Mouse (Mus musculus) erythroblast, embryonic 14.5 days (primary cell): ENCODE measurements around the gene Fbxo46. TPM values are rescaled to one million over a fixed set of nuclear protein-coding genes. Genes with fewer than 3 reads are reported as not detected.
A peak's percentile ranks its signal among the peaks of the same experiment; 100 is the strongest.

Source experiments
- H3K27me3 ChIP-seq: 2 replicates; pipeline ENCODE4 v1.6.1; 2012; ENCODE audit warnings: inconsistent platforms; ENCODE audit not compliant: control insufficient read depth
- H3K36me3 ChIP-seq: 2 replicates; pipeline ENCODE4 v1.6.1; 2012; ENCODE audit warnings: mild to moderate bottlenecking, inconsistent platforms; ENCODE audit not compliant: control insufficient read depth
- H3K4me1 ChIP-seq: 2 replicates; pipeline ENCODE4 v1.6.1; 2012; ENCODE audit warnings: inconsistent platforms; ENCODE audit not compliant: control insufficient read depth
- H3K4me3 ChIP-seq: replicated peaks from 2 replicates; pipeline ENCODE3; 2012; ENCODE audit warnings: moderate library complexity, mild to moderate bottlenecking, inconsistent platforms
- H3K9me3 ChIP-seq: 2 replicates; pipeline ENCODE4 v1.6.1; 2012; ENCODE audit warnings: low read length, inconsistent platforms, mixed read lengths; ENCODE audit not compliant: control insufficient read depth
- GATA1 ChIP-seq: IDR thresholded peaks from 2 replicates; pipeline ENCODE4 v1.6.1; 2012; ENCODE audit warnings: low read length, inconsistent platforms, mixed read lengths
- TAL1 ChIP-seq: IDR thresholded peaks from 3 replicates; pipeline ENCODE4 v1.6.1; 2012; ENCODE audit warnings: low read length, inconsistent platforms, mixed read lengths
- polyA plus RNA-seq: library from polyadenylated mRNA; stranded (reverse); fragments of >175 nt; gene quantifications from 2 replicates; pipeline ENCODE4 v1.2.3, GENCODE M21; 2012

Gene Fbxo46
- polyA plus RNA-seq, 1 experiment, result 1.9 TPM

- Histone ChIP-seq H3K36me3 (peaks cover 3% of the 10 kb centered on the region; the same call in 1 of the 2 replicates), H3K9me3 (no peaks in the 10 kb centered on the region), H3K4me3 (no peak overlapping the region), H3K27me3 (peaks cover 53% of the 10 kb centered on the region), H3K4me1 (peaks cover 55% of the 10 kb centered on the region)
- TF ChIP-seq TAL1, result no peak
These were observed 22.4 kb upstream of the Fbxo46 start for GRCm38 (mm10) chr7:19097217-19097616.

DNA sequence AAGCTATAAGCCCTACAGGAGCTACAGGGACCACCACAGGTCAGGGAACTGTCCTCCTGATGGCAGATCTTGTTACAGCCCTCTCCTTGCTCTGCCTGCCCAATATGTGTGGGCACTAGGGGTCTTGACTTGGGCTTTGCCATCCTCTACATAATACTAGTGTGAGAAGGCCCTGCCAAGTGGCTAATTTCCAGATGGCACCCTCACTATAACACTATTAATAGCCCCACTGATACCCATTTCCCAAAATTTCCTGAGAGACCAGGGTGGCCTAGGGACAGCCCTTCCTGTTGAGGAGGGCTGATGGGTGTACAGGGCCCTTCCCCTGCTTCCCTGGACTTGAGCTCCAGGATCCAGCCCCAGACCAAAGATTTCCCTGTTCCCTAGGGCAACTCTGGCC lies 21.8 kb upstream of the Fbxo46 start:
- no peak overlapping the region for H3K4me3 ChIP-seq
- H3K27me3 ChIP-seq, result peaks cover 47% of the 10 kb centered on the region
- H3K9me3 ChIP-seq, result no peaks in the 10 kb centered on the region
- H3K4me1 ChIP-seq, result peaks cover 49% of the 10 kb centered on the region
- peaks cover 3% of the 10 kb centered on the region; the same call in 1 of the 2 replicates for H3K36me3 ChIP-seq
- TF ChIP-seq GATA1 (no peak), TAL1 (no peak)

DNA sequence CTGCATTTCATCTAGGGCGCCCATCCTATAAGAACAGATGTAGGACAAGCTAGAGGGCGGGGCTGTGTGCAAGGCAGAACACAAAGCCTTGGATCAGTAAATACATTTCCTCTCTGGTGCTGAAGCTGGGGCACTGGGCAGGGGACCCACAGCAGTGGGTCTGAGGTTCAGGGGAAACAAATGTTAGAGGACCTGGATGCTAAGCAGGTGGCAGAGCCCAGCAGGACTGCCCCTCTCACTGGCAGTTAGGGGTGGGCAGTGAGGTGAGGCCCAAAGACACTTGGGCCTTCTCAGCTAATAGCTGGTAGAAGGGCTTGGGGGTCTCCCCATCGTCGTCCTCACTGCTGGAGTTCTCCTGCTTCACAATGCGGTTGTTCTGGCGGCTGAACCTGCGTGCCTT lies 20.8 kb upstream of the Fbxo46 start:
- peaks cover 39% of the 10 kb centered on the region for H3K4me1 ChIP-seq
- peaks cover 3% of the 10 kb centered on the region; the same call in 1 of the 2 replicates for H3K36me3 ChIP-seq
- no peak overlapping the region for H3K4me3 ChIP-seq
- H3K9me3 ChIP-seq, result no peaks in the 10 kb centered on the region
- H3K27me3 ChIP-seq, result peaks cover 46% of the 10 kb centered on the region
- TF ChIP-seq GATA1, result no peak
- TF ChIP-seq TAL1, result no peak

DNA sequence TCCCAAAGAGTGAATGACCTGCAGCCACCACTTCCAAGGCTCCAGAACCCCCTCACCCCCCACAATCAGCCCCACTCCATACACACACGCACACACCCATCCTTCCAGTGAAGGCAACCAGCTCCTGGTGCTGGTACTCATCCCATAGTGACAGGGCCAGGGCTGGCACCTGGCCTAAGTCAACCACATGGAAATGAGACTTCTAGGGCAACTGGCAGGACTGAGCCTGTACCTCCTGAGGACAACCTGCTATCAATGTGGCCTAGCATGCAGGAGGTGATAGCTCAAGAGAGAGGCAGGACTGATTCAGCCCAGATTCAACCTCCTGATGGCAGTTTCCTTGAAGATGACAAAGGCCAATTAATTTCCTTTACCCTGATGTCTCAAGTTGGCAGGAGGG lies 19.4 kb upstream of the Fbxo46 start:
- TF ChIP-seq GATA1, result no peak
- TF ChIP-seq TAL1, result no peak
- H3K36me3 ChIP-seq, result peaks cover 3% of the 10 kb centered on the region; the same call in 1 of the 2 replicates
- H3K4me1 ChIP-seq, result peaks cover 25% of the 10 kb centered on the region
- H3K27me3 ChIP-seq, result peaks cover 38% of the 10 kb centered on the region
- H3K4me3 ChIP-seq, result no peak overlapping the region
- H3K9me3 ChIP-seq, result no peaks in the 10 kb centered on the region

DNA sequence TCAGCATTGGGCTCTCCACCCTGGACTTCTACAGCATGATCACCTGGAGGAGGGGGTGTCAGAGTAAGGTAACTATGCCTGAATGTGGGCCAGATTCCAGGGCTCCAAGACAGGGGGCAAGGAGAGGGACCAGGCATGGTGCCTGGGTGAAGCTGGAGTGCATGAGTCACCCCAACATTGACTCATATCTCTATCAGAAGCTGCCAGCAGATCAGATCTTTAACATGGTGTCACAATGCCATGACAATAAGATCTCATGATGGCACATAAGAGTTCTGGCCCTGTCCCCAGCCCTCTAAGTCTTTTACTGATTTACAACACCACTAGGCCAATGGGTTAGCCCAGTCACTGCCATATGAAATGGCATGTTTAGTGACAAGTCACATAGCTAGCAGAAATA lies 15.9 kb upstream of the Fbxo46 start:
- no peak for TF ChIP-seq GATA1
- no peak for TF ChIP-seq TAL1
- Histone ChIP-seq H3K27me3 (peaks cover 16% of the 10 kb centered on the region), H3K4me1 (no peaks in the 10 kb centered on the region)

DNA sequence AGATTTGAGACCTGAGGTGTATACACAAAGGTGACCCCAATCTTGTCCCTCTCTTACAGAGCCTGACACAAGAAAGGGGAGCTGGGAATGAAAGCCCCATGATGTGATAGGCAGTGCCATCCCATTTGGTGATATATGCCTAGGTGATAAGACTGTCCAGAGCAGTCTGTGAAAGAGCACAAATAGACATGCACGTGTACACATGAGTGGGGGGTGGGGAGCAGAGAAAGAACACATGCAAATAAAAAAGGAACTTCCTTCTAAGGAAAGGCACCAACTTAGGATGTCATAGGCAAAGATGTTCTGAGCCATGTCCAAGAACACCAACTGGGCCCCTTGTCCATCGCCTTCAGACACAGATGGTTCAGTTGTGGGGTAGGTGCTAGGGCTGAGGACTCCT lies 15.2 kb upstream of the Fbxo46 start:
- Histone ChIP-seq H3K4me1 (no peaks in the 10 kb centered on the region), H3K27me3 (peaks cover 13% of the 10 kb centered on the region), H3K9me3 (no peaks in the 10 kb centered on the region), H3K4me3 (no peak overlapping the region), H3K36me3 (no peaks in the 10 kb centered on the region)
- TF ChIP-seq TAL1, result no peak
- TF ChIP-seq GATA1, result no peak

More for the DNA sequence above, 15.9 kb upstream of the Fbxo46 start:
- Histone ChIP-seq H3K4me3 (no peak overlapping the region), H3K9me3 (no peaks in the 10 kb centered on the region), H3K36me3 (no peaks in the 10 kb centered on the region)

DNA sequence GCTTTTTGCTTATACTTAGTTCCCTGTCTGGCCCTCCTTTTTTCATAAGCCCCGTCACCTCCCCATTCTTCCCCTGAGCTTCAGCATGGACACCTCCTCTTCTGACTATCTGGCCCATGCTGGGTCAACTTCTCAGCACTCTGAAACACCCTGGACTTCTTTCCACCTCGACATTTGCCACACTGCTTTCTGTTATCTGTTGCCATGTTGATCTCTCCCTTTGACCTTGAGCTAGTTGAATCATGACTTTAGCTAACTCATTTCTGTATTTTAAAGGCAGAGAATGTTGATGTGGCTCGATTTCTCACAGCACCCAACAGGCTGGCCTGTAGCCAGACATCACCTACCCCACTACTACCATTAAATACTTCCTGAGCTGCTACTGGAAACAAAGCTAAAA lies 12.2 kb upstream of the Fbxo46 start:
- Histone ChIP-seq H3K4me1 (no peaks in the 10 kb centered on the region), H3K4me3 (no peak overlapping the region), H3K27me3 (peaks cover 17% of the 10 kb centered on the region), H3K9me3 (no peaks in the 10 kb centered on the region), H3K36me3 (no peaks in the 10 kb centered on the region)
- TF ChIP-seq TAL1 (no peak), GATA1 (no peak)

- no peaks in the 10 kb centered on the region for H3K4me1 ChIP-seq
- H3K36me3 ChIP-seq, result no peaks in the 10 kb centered on the region
- no peak overlapping the region for H3K4me3 ChIP-seq
- TF ChIP-seq TAL1 (no peak), GATA1 (no peak)
- peaks cover 20% of the 10 kb centered on the region for H3K27me3 ChIP-seq
- H3K9me3 ChIP-seq, result no peaks in the 10 kb centered on the region
These were observed 10.1 kb upstream of the Fbxo46 start for GRCm38 (mm10) chr7:19109565-19109964.

- Histone ChIP-seq H3K4me3 (peak within 1 kb of the TSS; percentile 77), H3K36me3 (no peaks in the 10 kb centered on the region; the same call in 1 of the 2 replicates), H3K9me3 (peaks cover 13% of the 10 kb centered on the region), H3K4me1 (peaks cover 36% of the 10 kb centered on the region), H3K27me3 (peaks cover 12% of the 10 kb centered on the region)
- no peak for TF ChIP-seq GATA1
- no peak for TF ChIP-seq TAL1
These were observed 1.5 kb upstream of the Fbxo46 start, which contains the start of gene Gm4969 for GRCm38 (mm10) chr7:19118028-19118771. Gm4969 (minus strand) TSS chr7:19118368.
